ENCODE assay signal across 37 mouse cellular contexts in genomic region chr6:113602821-113603220, GRCm38 (mm10). TPM values are rescaled to one million over a fixed set of nuclear protein-coding genes. Genes with fewer than 3 reads are reported as not detected.
DNase-seq lines count a peak whose midpoint lies in the region; ATAC-seq and TF ChIP-seq lines count a peak whose summit lies in the region.
"Had no signal": no experiment of that assay in that cellular context is flagged by ENCODE, and none has a peak within 500 bp of the region (broad histone marks: within the 10 kb centered on the region; RNA-seq: fewer than 3 reads in every experiment).

No protein-coding gene starts in this region.

- H3K27ac ChIP-seq in testis, adult 2 months (ENCODE audit: control insufficient read depth, insufficient read depth, low read depth, low read length), result peak overlapping the region; percentile 42
- H3K27ac ChIP-seq in MEL (ENCODE audit: control insufficient read depth, low read depth, low read length), result no peak overlapping the region
- no peak overlapping the region for H3K27ac ChIP-seq in kidney, embryonic 15.5 days
- H3K27ac ChIP-seq: embryonic facial prominence, embryonic 12.5 days; forebrain, embryonic 15.5 days; gastrocnemius, adult 2 months; heart, embryonic 13.5 days; hindbrain, embryonic 10.5 days; hindbrain, embryonic 15.5 days; kidney, postnatal 0 days; midbrain, embryonic 15.5 days; stomach, postnatal 0 days had no signal

- WGBS in kidney, embryonic 15.5 days, result 87% methylated on average over 6 of the region's 6 CpGs

- no peak for DNase-seq in testis, postnatal 10 days (ENCODE audit: low spot score)
- DNase-seq in MEL (ENCODE audit: low read depth, low spot score) (peak; percentile 60), adipocyte (ENCODE audit: low spot score) (no peak)
- no peak for DNase-seq in urinary bladder, adult 2 months (ENCODE audit: low spot score)
- DNase-seq: adrenal gland, adult 2 months; adrenal gland, postnatal 36 days; cerebellum, adult 8-10 months; cerebellum, postnatal 36 days; embryo, embryonic 11 days; gastrocnemius, adult 2 months; gastrocnemius, postnatal 36 days; heart, adult 18-20 months; heart, postnatal 10 days; kidney, adult 2 months; kidney, postnatal 4 days; layer of hippocampus, postnatal 36 days; left cerebral cortex, postnatal 4 days; lung, adult 18-20 months; lung, postnatal 4 days; right cerebral cortex, adult 18-20 months; spleen, adult 18-20 months had no signal

- no peak for TF ChIP-seq CTCF in testis, adult 2 months (IDR thresholded peaks at IDR 0.05; ENCODE audit: control insufficient read depth, insufficient read depth, insufficient replicate concordance, low read depth, low read length)
- TF ChIP-seq CTCF in MEL (IDR thresholded peaks at IDR 0.05 in 2 of 3, conservative IDR thresholded peaks at IDR 0.05 in 1 of 3; ENCODE audit: control insufficient read depth in 1 of 3, insufficient read depth in 1 of 3, low read depth in 2 of 3, low read length in 3 of 3, poor library complexity in 1 of 3, severe bottlenecking in 1 of 3), result no peak

- no peak for TF ChIP-seq RAD21 in MEL (IDR thresholded peaks at IDR 0.05; ENCODE audit: low read depth, low read length)

- H3K36me3 ChIP-seq in testis, adult 2 months (ENCODE audit: control insufficient read depth, insufficient read depth, low read length), result peaks cover 7% of the 10 kb centered on the region
- peaks cover 2 to 18% of the 10 kb centered on the region in 2 experiments; a peak in 3 of 4 replicates for H3K36me3 ChIP-seq in MEL (ENCODE audit: control insufficient read depth in 1 of 2, insufficient read depth in 2 of 2, low read length in 2 of 2)
- H3K36me3 ChIP-seq in kidney, embryonic 15.5 days, result peaks cover 11% of the 10 kb centered on the region; the same call in 1 of the 2 replicates
- H3K36me3 ChIP-seq: embryonic facial prominence, embryonic 12.5 days; forebrain, embryonic 15.5 days; hindbrain, embryonic 15.5 days; midbrain, embryonic 15.5 days had no signal

- no peak overlapping the region for H3K9ac ChIP-seq in MEL (ENCODE audit: control insufficient read depth, low read depth, low read length, poor library complexity, severe bottlenecking)
- no peak overlapping the region for H3K9ac ChIP-seq in kidney, embryonic 15.5 days
- H3K9ac ChIP-seq: embryonic facial prominence, embryonic 12.5 days; forebrain, embryonic 15.5 days; heart, embryonic 13.5 days; hindbrain, embryonic 15.5 days; midbrain, embryonic 15.5 days had no signal

- peak overlapping the region; percentile 83 for H3K4me3 ChIP-seq in testis, adult 2 months (ENCODE audit: control insufficient read depth, low read depth, low read length)
- H3K4me3 ChIP-seq in MEL (ENCODE audit: control insufficient read depth in 1 of 2, insufficient read depth in 1 of 2, low read depth in 2 of 2, low read length in 2 of 2), result no peak overlapping the region
- no peak overlapping the region for H3K4me3 ChIP-seq in kidney, embryonic 15.5 days (replicated peaks)
- H3K4me3 ChIP-seq: embryonic facial prominence, embryonic 12.5 days; forebrain, embryonic 15.5 days; gastrocnemius, adult 2 months; heart, embryonic 13.5 days; hindbrain, embryonic 10.5 days; hindbrain, embryonic 15.5 days; midbrain, embryonic 15.5 days had no signal

- no peaks in the 10 kb centered on the region for H3K9me3 ChIP-seq in MEL (replicated peaks; ENCODE audit: insufficient read depth, low read length)
- no peaks in the 10 kb centered on the region for H3K9me3 ChIP-seq in kidney, embryonic 15.5 days (replicated peaks)
- H3K9me3 ChIP-seq: embryonic facial prominence, embryonic 12.5 days; forebrain, embryonic 15.5 days; heart, embryonic 13.5 days; hindbrain, embryonic 10.5 days; hindbrain, embryonic 15.5 days; midbrain, embryonic 15.5 days had no signal

- H3K27me3 ChIP-seq in testis, adult 2 months (ENCODE audit: control insufficient read depth, insufficient read depth, low read length), result no peaks in the 10 kb centered on the region
- no peaks in the 10 kb centered on the region for H3K27me3 ChIP-seq in MEL (ENCODE audit: control insufficient read depth in 1 of 2, insufficient read depth in 2 of 2, low read length in 2 of 2)
- H3K27me3 ChIP-seq in kidney, embryonic 15.5 days, result no peaks in the 10 kb centered on the region
- H3K27me3 ChIP-seq: embryonic facial prominence, embryonic 12.5 days; forebrain, embryonic 15.5 days; heart, embryonic 13.5 days; hindbrain, embryonic 15.5 days; midbrain, embryonic 15.5 days; Patski had no signal

- peaks cover 5% of the 10 kb centered on the region for H3K4me1 ChIP-seq in testis, adult 2 months (ENCODE audit: control insufficient read depth, insufficient read depth, low read length)
- peaks cover 3 to 19% of the 10 kb centered on the region in 2 experiments; a peak in 3 of 4 replicates for H3K4me1 ChIP-seq in MEL (ENCODE audit: control insufficient read depth in 1 of 2, insufficient read depth in 2 of 2, low read length in 2 of 2)
- peaks cover 25% of the 10 kb centered on the region for H3K4me1 ChIP-seq in kidney, embryonic 15.5 days

- peaks cover 27% of the 10 kb centered on the region for H3K79me2 ChIP-seq in MEL (ENCODE audit: control insufficient read depth, insufficient read depth, low read length, poor library complexity)

- 0 out of 2 replicates have a peak, but pooled peaks have one; percentile 4 for ATAC-seq in common myeloid progenitor, adult 5-6 weeks (replicated peaks; ENCODE audit: low read depth, poor library complexity, severe bottlenecking)
- peak; percentile 47 for ATAC-seq in megakaryocyte-erythroid progenitor cell, adult 5-6 weeks (replicated peaks; ENCODE audit: low FRiP score, low TSS enrichment, poor library complexity, severe bottlenecking)
- ATAC-seq in kidney, embryonic 15.5 days (replicated peaks; ENCODE audit: low FRiP score), result no peak
- ATAC-seq: forebrain, embryonic 15.5 days; lung, postnatal 0 days; midbrain, embryonic 15.5 days; Patski had no signal

- TF ChIP-seq EP300 in MEL (IDR thresholded peaks at IDR 0.05; ENCODE audit: low read depth in 1 of 2, low read length in 2 of 2), result no peak

- TF ChIP-seq POLR2A in testis, adult 2 months (IDR thresholded peaks at IDR 0.05; ENCODE audit: control insufficient read depth, low read depth, low read length), result no peak
- TF ChIP-seq POLR2A in MEL (IDR thresholded peaks at IDR 0.05; ENCODE audit: control insufficient read depth in 1 of 2, insufficient read depth in 1 of 2, low read depth in 1 of 2, low read length in 2 of 2, poor library complexity in 1 of 2), result no peak

- no peak overlapping the region for H3K4me2 ChIP-seq in kidney, embryonic 15.5 days
- H3K4me2 ChIP-seq: embryonic facial prominence, embryonic 12.5 days; forebrain, embryonic 15.5 days; heart, embryonic 13.5 days; hindbrain, embryonic 15.5 days; midbrain, embryonic 15.5 days had no signal

TF ChIP-seq in MEL, 35 proteins besides CTCF, POLR2A, EP300 and RAD21 (continues in another document):
- TF ChIP-seq ZKSCAN1 (IDR thresholded peaks at IDR 0.05; ENCODE audit: low read depth, low read length), result no peak
- TF ChIP-seq NRF1 (IDR thresholded peaks at IDR 0.05; ENCODE audit: insufficient read depth, low read depth, low read length, poor library complexity, severe bottlenecking), result peak; percentile 12; the same call in 1 of the 2 replicates

RNA-seq across cellular contexts. Expression of gene Brk1, which starts 1.8 kb away (rescaled TPM):
- polyA plus RNA-seq in testis, adult 2 months (2012; rRNA removed), result 60.9 and 70.2 TPM in 2 replicates
- total RNA-seq in MEL (2012; rRNA removed), result 134 and 147 TPM in 2 replicates
- 100 to 1,000 TPM in 1 of 2 experiments, not detected in 1; 161 TPM for polyA plus RNA-seq in MEL (2012; ENCODE audit: insufficient read depth in 1 of 2, insufficient read length in 2 of 2, low read depth in 1 of 2, low replicate concordance in 2 of 2, missing spikeins in 1 of 2)
- total RNA-seq in common myeloid progenitor, adult 5-6 weeks (2017), result 115 and 131 TPM in 2 replicates
- 136 and 142 TPM in 2 replicates for total RNA-seq in megakaryocyte-erythroid progenitor cell, adult 5-6 weeks (2014; fragmentation: Nextera tagmentation)
- total RNA-seq in megakaryocyte-erythroid progenitor cell, adult 5-6 weeks (2017), result 68.2 and 68.8 TPM in 2 replicates
- 206 and 211 TPM in 2 replicates for polyA plus RNA-seq in kidney, embryonic 15.5 days (2015; fragmentation: Nextera tagmentation; extraction: Ambion mirVana)
- polyA plus RNA-seq in urinary bladder, adult 2 months (2012; rRNA removed), result 176 and 195 TPM in 2 replicates

RNA-seq across cellular contexts. Expression of gene Fancd2os, which starts 2.3 kb away (rescaled TPM):
- polyA plus RNA-seq in testis, adult 2 months (2012; rRNA removed), result 23.8 and 29.9 TPM in 2 replicates
- 0.12 and 0.13 TPM in 2 replicates for total RNA-seq in MEL (2012; rRNA removed)
- under 1 TPM in 1 of 2 experiments, not detected in 1; 0.22 TPM for polyA plus RNA-seq in MEL (2012; ENCODE audit: insufficient read depth in 1 of 2, insufficient read length in 2 of 2, low read depth in 1 of 2, low replicate concordance in 2 of 2, missing spikeins in 1 of 2)
- 1.7 TPM in 1 of 2 replicates, not detected in the other for total RNA-seq in common myeloid progenitor, adult 5-6 weeks (2017)
- total RNA-seq in megakaryocyte-erythroid progenitor cell, adult 5-6 weeks (2014; fragmentation: Nextera tagmentation), result 0.37 TPM in 1 of 2 replicates, not detected in the other
- not detected in 2 replicates for total RNA-seq in megakaryocyte-erythroid progenitor cell, adult 5-6 weeks (2017)
- polyA plus RNA-seq in kidney, embryonic 15.5 days (2015; fragmentation: Nextera tagmentation; extraction: Ambion mirVana), result 0.84 and 0.87 TPM in 2 replicates
- not detected in 2 replicates for polyA plus RNA-seq in urinary bladder, adult 2 months (2012; rRNA removed)
- total RNA-seq: gastrocnemius, adult 2 months; gastrocnemius, postnatal 36 days; heart, adult 18-20 months; heart, postnatal 10 days; neutrophil, adult 5-6 weeks had no signal
- polyA plus RNA-seq: hindbrain, embryonic 15.5 days; lung, postnatal 0 days; neural tube, embryonic 11.5 days; Patski; stomach, postnatal 0 days had no signal

RNA-seq across cellular contexts. Expression of gene Vhl, which starts 20.9 kb away (rescaled TPM):
- 222 and 254 TPM in 2 replicates for polyA plus RNA-seq in testis, adult 2 months (2012; rRNA removed)
- 11.4 and 12.5 TPM in 2 replicates for total RNA-seq in MEL (2012; rRNA removed)
- 10 to 100 TPM in 1 of 2 experiments, not detected in 1; 12.0 TPM for polyA plus RNA-seq in MEL (2012; ENCODE audit: insufficient read depth in 1 of 2, insufficient read length in 2 of 2, low read depth in 1 of 2, low replicate concordance in 2 of 2, missing spikeins in 1 of 2)
- 10.6 and 15.9 TPM in 2 replicates for total RNA-seq in common myeloid progenitor, adult 5-6 weeks (2017)
- 12.5 and 15.2 TPM in 2 replicates for total RNA-seq in megakaryocyte-erythroid progenitor cell, adult 5-6 weeks (2014; fragmentation: Nextera tagmentation)
- total RNA-seq in megakaryocyte-erythroid progenitor cell, adult 5-6 weeks (2017), result 7.8 and 8.6 TPM in 2 replicates
- 36.1 and 39.3 TPM in 2 replicates for polyA plus RNA-seq in kidney, embryonic 15.5 days (2015; fragmentation: Nextera tagmentation; extraction: Ambion mirVana)
- polyA plus RNA-seq in urinary bladder, adult 2 months (2012; rRNA removed), result 14.9 and 22.5 TPM in 2 replicates

RNA-seq across cellular contexts. Expression of gene Irak2, which starts 35.4 kb away (rescaled TPM):
- 2.4 and 3.3 TPM in 2 replicates for polyA plus RNA-seq in testis, adult 2 months (2012; rRNA removed)
- 5.2 TPM in 2 replicates for total RNA-seq in MEL (2012; rRNA removed)
- polyA plus RNA-seq in MEL (2012; ENCODE audit: insufficient read depth in 1 of 2, insufficient read length in 2 of 2, low read depth in 1 of 2, low replicate concordance in 2 of 2, missing spikeins in 1 of 2), result 1 to 10 TPM in 1 of 2 experiments, not detected in 1; 6.8 TPM
- total RNA-seq in common myeloid progenitor, adult 5-6 weeks (2017), result 10.8 and 21.1 TPM in 2 replicates
- 18.6 and 21.6 TPM in 2 replicates for total RNA-seq in megakaryocyte-erythroid progenitor cell, adult 5-6 weeks (2014; fragmentation: Nextera tagmentation)
- total RNA-seq in megakaryocyte-erythroid progenitor cell, adult 5-6 weeks (2017), result 30.4 and 37.3 TPM in 2 replicates
- polyA plus RNA-seq in kidney, embryonic 15.5 days (2015; fragmentation: Nextera tagmentation; extraction: Ambion mirVana), result 5.2 and 5.3 TPM in 2 replicates
- 69.3 and 91.4 TPM in 2 replicates for polyA plus RNA-seq in urinary bladder, adult 2 months (2012; rRNA removed)

Comparison
In these comparisons a context has a peak if more than half of its experiments do, and no peak if none do; other contexts are left out.
1. RNA of gene Fancd2os, which starts 2.3 kb away (polyA plus RNA-seq): 23.8 to 29.9 TPM in testis, adult 2 months; 0.84 to 0.87 TPM in kidney, embryonic 15.5 days, 0.22 TPM in MEL and not detected in urinary bladder, adult 2 months; every median in the first group is over 10 times any median in the second.